In genomic region chr1:176029063-176029462, GRCm38 (mm10) we compare ENCODE assay signal across 20 mouse cellular contexts. TPM values are rescaled to one million over a fixed set of nuclear protein-coding genes. Genes with fewer than 3 reads are reported as not detected.
"Had no signal": no experiment of that assay in that cellular context is flagged by ENCODE, and none has a peak within 500 bp of the region (broad histone marks: within the 10 kb centered on the region; RNA-seq: fewer than 3 reads in every experiment).

No protein-coding gene starts in this region.

- H3K4me1 ChIP-seq: lung, embryonic 15.5 days; megakaryocyte, embryonic 14.5 days; midbrain, embryonic 13.5 days; midbrain, embryonic 15.5 days; neural tube, embryonic 12.5 days; stomach, embryonic 15.5 days had no signal

- ATAC-seq: liver, postnatal 0 days; lung, postnatal 0 days; midbrain, embryonic 13.5 days; midbrain, embryonic 15.5 days had no signal

- DNase-seq: liver, postnatal 0 days; lung, adult 2 months; lung, postnatal 14 days; lung, postnatal 4 days; right cerebral cortex, postnatal 14 days; thymus, adult 2 months; thymus, postnatal 25 days; thymus, postnatal 4 days had no signal

- H3K4me2 ChIP-seq: lung, embryonic 15.5 days; midbrain, embryonic 11.5 days; midbrain, embryonic 13.5 days; midbrain, embryonic 15.5 days; neural tube, embryonic 12.5 days; stomach, embryonic 15.5 days had no signal

- H3K36me3 ChIP-seq: lung, embryonic 15.5 days; midbrain, embryonic 13.5 days; midbrain, embryonic 15.5 days; neural tube, embryonic 12.5 days; stomach, embryonic 15.5 days had no signal

- H3K9ac ChIP-seq: liver, postnatal 0 days; lung, embryonic 15.5 days; midbrain, embryonic 13.5 days; midbrain, embryonic 15.5 days; neural tube, embryonic 12.5 days; stomach, embryonic 15.5 days had no signal

- H3K9me3 ChIP-seq: lung, embryonic 15.5 days; megakaryocyte, embryonic 14.5 days; midbrain, embryonic 13.5 days; midbrain, embryonic 15.5 days; neural tube, embryonic 12.5 days; stomach, embryonic 15.5 days had no signal

- H3K27ac ChIP-seq: lung, embryonic 15.5 days; midbrain, embryonic 13.5 days; midbrain, embryonic 15.5 days; neural tube, embryonic 12.5 days; stomach, embryonic 15.5 days; stomach, postnatal 0 days had no signal

- H3K27me3 ChIP-seq: lung, embryonic 15.5 days; megakaryocyte, embryonic 14.5 days; midbrain, embryonic 13.5 days; midbrain, embryonic 15.5 days; neural tube, embryonic 12.5 days; stomach, embryonic 15.5 days had no signal

- H3K4me3 ChIP-seq: lung, embryonic 15.5 days; megakaryocyte, embryonic 14.5 days; midbrain, embryonic 13.5 days; midbrain, embryonic 15.5 days; neural tube, embryonic 12.5 days; stomach, embryonic 15.5 days had no signal

RNA-seq across cellular contexts. Expression of gene Rbm8a2, which starts 50.1 kb away (rescaled TPM):
- total RNA-seq: neutrophil, adult 5-6 weeks had no signal
- polyA plus RNA-seq: lung, adult 2 months; spleen, adult 2 months; testis, adult 2 months; thymus, adult 2 months had no signal
